Mouse (Mus musculus) MEL (cell line): Measurements from ENCODE around the gene Lipa.

Experiments used
- CTCF ChIP-seq, 3 experiments: IDR thresholded peaks in 2 of 3; conservative IDR thresholded peaks in 1 of 3; 2 replicates each; pipeline ENCODE4 v1.5.1; 2011 to 2012; ENCODE audit warnings: low read length in 3 of 3, low read depth in 2 of 3, mild to moderate bottlenecking in 2 of 3, improper control_type of control experiment in 1 of 3, inconsistent platforms in 1 of 3, mixed read lengths in 1 of 3, moderate library complexity in 1 of 3; ENCODE audit not compliant: control insufficient read depth in 1 of 3, insufficient read depth in 1 of 3, poor library complexity in 1 of 3, severe bottlenecking in 1 of 3
- POLR2A ChIP-seq, 2 experiments: IDR thresholded peaks; 2 replicates each; pipeline ENCODE4 v1.6.1; 2011 to 2012; ENCODE audit warnings: low read length in 2 of 2, mild to moderate bottlenecking in 2 of 2, control low read depth in 1 of 2, improper control_type of control experiment in 1 of 2, low read depth in 1 of 2, moderate library complexity in 1 of 2; ENCODE audit not compliant: control insufficient read depth in 1 of 2, insufficient read depth in 1 of 2, poor library complexity in 1 of 2
- POLR2AphosphoS5 ChIP-seq: IDR thresholded peaks from 2 replicates; pipeline ENCODE4 v1.6.1; 2012; ENCODE audit warnings: low read depth, borderline replicate concordance, mild to moderate bottlenecking, inconsistent platforms, low read length, moderate library complexity, mixed read lengths

GRCm38 (mm10) chr19:34568988-34569895 is 42.0 kb upstream of the Lipa start:
- TF ChIP-seq POLR2A (IDR thresholded peaks at IDR 0.05; ENCODE audit: control insufficient read depth in 1 of 2, insufficient read depth in 1 of 2, low read depth in 1 of 2, low read length in 2 of 2, poor library complexity in 1 of 2) (no peak), CTCF (IDR thresholded peaks at IDR 0.05 in 2 of 3, conservative IDR thresholded peaks at IDR 0.05 in 1 of 3; ENCODE audit: control insufficient read depth in 1 of 3, insufficient read depth in 1 of 3, low read depth in 2 of 3, low read length in 3 of 3, poor library complexity in 1 of 3, severe bottlenecking in 1 of 3) (no peak), POLR2AphosphoS5 (no peak)
